Mouse (Mus musculus) megakaryocyte, embryonic 14.5 days (primary cell): ENCODE measurements around the gene Timp3.

Source experiments
- FLI1 ChIP-seq: IDR thresholded peaks from 2 replicates; pipeline ENCODE4 v1.6.1; 2012; ENCODE audit warnings: low read length, inconsistent platforms, mixed read lengths
- GATA1 ChIP-seq: IDR thresholded peaks from 3 replicates; pipeline ENCODE4 v1.6.1; 2012; ENCODE audit warnings: mixed read lengths, low read length, inconsistent platforms, borderline replicate concordance

DNA sequence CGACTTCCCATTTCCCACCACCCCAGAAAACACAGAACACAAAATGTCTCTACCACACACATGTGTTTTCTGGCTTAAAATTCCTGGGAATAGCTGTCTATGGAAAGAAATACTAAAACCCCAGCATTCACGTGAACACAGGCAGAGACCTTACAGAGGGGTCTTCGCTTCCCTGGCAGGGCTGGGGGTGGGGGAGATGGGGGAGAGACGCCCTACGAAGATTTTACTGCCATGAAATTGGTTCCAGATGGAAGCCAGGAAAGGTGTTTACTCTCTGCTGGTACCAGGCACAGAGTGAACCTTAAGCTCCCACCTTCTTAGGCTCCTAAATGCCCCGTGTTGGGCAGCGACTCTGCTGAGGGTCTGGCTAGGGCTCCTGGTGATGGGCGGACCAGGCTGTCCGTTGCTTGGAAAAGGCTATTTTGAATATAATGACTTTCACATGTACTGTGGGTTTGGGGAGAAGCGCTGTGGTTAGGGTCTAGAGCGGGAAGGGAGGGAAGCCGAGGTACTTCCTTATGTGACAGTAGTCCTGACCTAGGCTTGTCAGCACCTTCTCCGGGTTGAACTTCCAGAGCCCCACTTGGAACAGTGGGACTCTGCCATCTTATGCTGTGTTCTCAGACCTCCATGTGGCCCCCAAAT is 4.6 kb upstream of the Timp3 start:
- no peak for TF ChIP-seq GATA1
- no peak for TF ChIP-seq FLI1
